ENCODE assay signal across 8 mouse cellular contexts in the genomic region with DNA sequence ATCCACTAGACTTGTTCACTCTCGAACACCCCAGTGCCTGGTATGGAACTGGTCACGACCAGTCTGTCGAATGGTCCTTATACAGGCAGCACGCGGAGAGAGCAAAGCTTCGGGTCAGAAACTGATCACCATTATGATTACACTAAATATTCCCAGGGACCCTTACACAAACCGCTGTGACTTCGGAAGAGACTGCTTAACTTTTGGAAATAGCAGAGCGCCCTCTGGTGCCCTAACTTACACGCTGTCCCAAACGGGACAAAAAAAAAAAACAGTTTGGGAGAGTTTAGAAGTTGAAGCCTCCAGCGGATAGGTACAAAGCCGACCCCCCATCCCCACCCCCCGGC. TPM values are rescaled to one million over a fixed set of nuclear protein-coding genes. Genes with fewer than 3 reads are reported as not detected.
DNase-seq lines count a peak whose midpoint lies in the region; ATAC-seq lines count a peak whose summit lies in the region.

No protein-coding gene starts in this region.

- peak; percentile 66 for DNase-seq in urinary bladder, postnatal 14 days (ENCODE audit: low spot score)
- DNase-seq in urinary bladder, adult 18-20 months (ENCODE audit: low spot score in 2 of 2) = no peak
- peak; percentile 75 to 79 for DNase-seq in cerebellum, postnatal 14 days
- DNase-seq in gastrocnemius, postnatal 25 days = peak; percentile 51
- peak; percentile 43 for DNase-seq in kidney, adult 11 months
- peak; percentile 51 for DNase-seq in liver, embryonic 13.5 days
- DNase-seq in neural tube, embryonic 11.5 days (ENCODE audit: low spot score) = peak; percentile 73
- DNase-seq in thymus, postnatal 4 days = peak; percentile 85

- H3K9me3 ChIP-seq in liver, embryonic 13.5 days (replicated peaks) = no peaks in the 10 kb centered on the region
- H3K9me3 ChIP-seq in neural tube, embryonic 11.5 days (ENCODE audit: control insufficient read depth, low read length) = no peaks in the 10 kb centered on the region

- ATAC-seq in liver, embryonic 13.5 days (ENCODE audit: low read depth) = no peak
- ATAC-seq in neural tube, embryonic 11.5 days (ENCODE audit: insufficient read depth, low FRiP score, low TSS enrichment) = no peak

- H3K4me3 ChIP-seq in liver, embryonic 13.5 days (replicated peaks) = peak overlapping the region; percentile 20
- H3K4me3 ChIP-seq in neural tube, embryonic 11.5 days (ENCODE audit: low read depth, low read length) = peak overlapping the region; percentile 15; the same call in 1 of the 2 replicates

- H3K27me3 ChIP-seq in liver, embryonic 13.5 days = peaks cover 10% of the 10 kb centered on the region; the same call in 1 of the 2 replicates
- peaks cover 22% of the 10 kb centered on the region for H3K27me3 ChIP-seq in neural tube, embryonic 11.5 days (ENCODE audit: control insufficient read depth, insufficient read depth, low read length)

- no peak overlapping the region for H3K9ac ChIP-seq in liver, embryonic 13.5 days
- H3K9ac ChIP-seq in neural tube, embryonic 11.5 days (ENCODE audit: low read length) = no peak overlapping the region

- 0 out of 2 replicates have a peak, but pooled peaks cover 3% of the 10 kb centered on the region for H3K36me3 ChIP-seq in liver, embryonic 13.5 days
- H3K36me3 ChIP-seq in neural tube, embryonic 11.5 days (ENCODE audit: control insufficient read depth, insufficient read depth, low read length) = no peaks in the 10 kb centered on the region

- 6% methylated on average over 14 of the region's 14 CpGs for WGBS in liver, embryonic 13.5 days (ENCODE audit: insufficient replicate concordance)
- WGBS in neural tube, embryonic 11.5 days = 4% methylated on average over 14 of the region's 14 CpGs

- H3K27ac ChIP-seq in liver, embryonic 13.5 days = peak overlapping the region; percentile 29; the same call in 1 of the 2 replicates
- no peak overlapping the region for H3K27ac ChIP-seq in neural tube, embryonic 11.5 days (ENCODE audit: low read depth, low read length)

- peaks cover 59% of the 10 kb centered on the region for H3K4me1 ChIP-seq in liver, embryonic 13.5 days (replicated peaks)
- H3K4me1 ChIP-seq in neural tube, embryonic 11.5 days (ENCODE audit: control insufficient read depth, insufficient read depth, low read length) = peaks cover 5% of the 10 kb centered on the region

- peak overlapping the region; percentile 50 for H3K4me2 ChIP-seq in liver, embryonic 13.5 days
- peak overlapping the region; percentile 33 for H3K4me2 ChIP-seq in neural tube, embryonic 11.5 days (ENCODE audit: low read depth)

RNA-seq across cellular contexts. Expression of gene Cavin1, which starts 11.2 kb away (rescaled TPM):
- 100 to 1,000 TPM; 175 to 196 TPM for total RNA-seq in gastrocnemius, postnatal 25 days (2021)
- 25.5 and 26.6 TPM in 2 replicates for polyA plus RNA-seq in liver, embryonic 13.5 days (2015; fragmentation: Nextera tagmentation; extraction: Ambion mirVana)
- polyA plus RNA-seq in neural tube, embryonic 11.5 days (2014; fragmentation: Nextera tagmentation; extraction: Ambion mirVana) = 11.4 and 12.3 TPM in 2 replicates

RNA-seq across cellular contexts. Expression of gene Stat3, which starts 20.1 kb away (rescaled TPM):
- 10 to 100 TPM; 32.5 to 49.5 TPM for total RNA-seq in gastrocnemius, postnatal 25 days (2021)
- 28.5 and 32.8 TPM in 2 replicates for polyA plus RNA-seq in liver, embryonic 13.5 days (2015; fragmentation: Nextera tagmentation; extraction: Ambion mirVana)
- polyA plus RNA-seq in neural tube, embryonic 11.5 days (2014; fragmentation: Nextera tagmentation; extraction: Ambion mirVana) = 34.7 and 42.1 TPM in 2 replicates

RNA-seq across cellular contexts. Expression of gene Atp6v0a1, which starts 49.8 kb away (rescaled TPM):
- 10 to 100 TPM; 56.9 to 60.0 TPM for total RNA-seq in gastrocnemius, postnatal 25 days (2021)
- 52.8 and 64.0 TPM in 2 replicates for polyA plus RNA-seq in liver, embryonic 13.5 days (2015; fragmentation: Nextera tagmentation; extraction: Ambion mirVana)
- 50.2 and 54.1 TPM in 2 replicates for polyA plus RNA-seq in neural tube, embryonic 11.5 days (2014; fragmentation: Nextera tagmentation; extraction: Ambion mirVana)

Comparison
In these comparisons a context has a peak if more than half of its experiments do, and no peak if none do; other contexts are left out.
1. DNase-seq: peak in urinary bladder, postnatal 14 days (single experiment), cerebellum, postnatal 14 days (2 of 2), gastrocnemius, postnatal 25 days (single experiment), kidney, adult 11 months (single experiment), liver, embryonic 13.5 days (single experiment), neural tube, embryonic 11.5 days (single experiment) and thymus, postnatal 4 days (single experiment); none in urinary bladder, adult 18-20 months (0 of 2).